Mouse (Mus musculus): ENCODE measurements at regions not wholly inside any gene's neighbourhood (a gene's known extent, or its start where the extent isn't known, plus 50 kb on each side); places are given as distances from the start of the nearest gene placed in this dataset.
A peak's percentile ranks its signal among the peaks of the same experiment; 100 is the strongest.

- Histone ChIP-seq H3K4me3 (ENCODE audit: low read depth, low read length) (no peak overlapping the region), H3K9me3 (replicated peaks; ENCODE audit: control insufficient read depth, low read length) (no peaks in the 10 kb centered on the region), H3K4me1 (ENCODE audit: control insufficient read depth, low read depth, low read length) (no peaks in the 10 kb centered on the region), H3K9ac (ENCODE audit: low read depth, low read length) (no peak overlapping the region), H3K4me2 (ENCODE audit: low read depth, low read length) (no peak overlapping the region), H3K36me3 (ENCODE audit: control insufficient read depth, insufficient read depth) (no peaks in the 10 kb centered on the region), H3K27me3 (ENCODE audit: control insufficient read depth, insufficient read depth, low read depth, low read length) (no peaks in the 10 kb centered on the region), H3K27ac (ENCODE audit: low read length) (no peak overlapping the region)
- 74% methylated on average over 11 of the region's 11 CpGs for WGBS (ENCODE audit: insufficient replicate concordance)
- ATAC-seq (ENCODE audit: low read depth): no peak
Observed at GRCm38 (mm10) chr11:111605146-111605545, 539.2 kb downstream of the Kcnj2 start.

- Histone ChIP-seq H3K27ac (ENCODE audit: low read length) (no peak overlapping the region), H3K36me3 (ENCODE audit: control insufficient read depth, insufficient read depth) (no peaks in the 10 kb centered on the region), H3K9ac (ENCODE audit: low read depth, low read length) (no peak overlapping the region), H3K9me3 (replicated peaks; ENCODE audit: control insufficient read depth, low read length) (no peaks in the 10 kb centered on the region), H3K4me3 (ENCODE audit: low read depth, low read length) (no peak overlapping the region), H3K4me1 (ENCODE audit: control insufficient read depth, low read depth, low read length) (no peaks in the 10 kb centered on the region), H3K4me2 (ENCODE audit: low read depth, low read length) (no peak overlapping the region), H3K27me3 (ENCODE audit: control insufficient read depth, insufficient read depth, low read depth, low read length) (no peaks in the 10 kb centered on the region)
- ATAC-seq (ENCODE audit: low read depth): no peak
- 73% methylated on average over 5 of the region's 5 CpGs for WGBS (ENCODE audit: insufficient replicate concordance)
Observed at GRCm38 (mm10) chr11:111610522-111611015, 544.6 kb downstream of the Kcnj2 start.

GRCm38 (mm10) chr11:111643603-111644002 is 577.6 kb downstream of the Kcnj2 start:
- no peak for ATAC-seq (ENCODE audit: low read depth)
- Histone ChIP-seq H3K27ac (ENCODE audit: low read length) (no peak overlapping the region), H3K4me3 (ENCODE audit: low read depth, low read length) (no peak overlapping the region), H3K4me1 (ENCODE audit: control insufficient read depth, low read depth, low read length) (no peaks in the 10 kb centered on the region), H3K4me2 (ENCODE audit: low read depth, low read length) (no peak overlapping the region), H3K9me3 (replicated peaks; ENCODE audit: control insufficient read depth, low read length) (no peaks in the 10 kb centered on the region), H3K36me3 (ENCODE audit: control insufficient read depth, insufficient read depth) (no peaks in the 10 kb centered on the region), H3K9ac (ENCODE audit: low read depth, low read length) (no peak overlapping the region), H3K27me3 (ENCODE audit: control insufficient read depth, insufficient read depth, low read depth, low read length) (no peaks in the 10 kb centered on the region)
- WGBS (ENCODE audit: insufficient replicate concordance): 56% methylated on average over 7 of the region's 7 CpGs

GRCm38 (mm10) chr11:111652882-111653281 is 586.9 kb downstream of the Kcnj2 start:
- Histone ChIP-seq H3K36me3 (ENCODE audit: control insufficient read depth, insufficient read depth) (no peaks in the 10 kb centered on the region), H3K4me1 (ENCODE audit: control insufficient read depth, low read depth, low read length) (no peaks in the 10 kb centered on the region), H3K4me2 (ENCODE audit: low read depth, low read length) (no peak overlapping the region), H3K4me3 (ENCODE audit: low read depth, low read length) (no peak overlapping the region), H3K27ac (ENCODE audit: low read length) (no peak overlapping the region), H3K9ac (ENCODE audit: low read depth, low read length) (no peak overlapping the region), H3K27me3 (ENCODE audit: control insufficient read depth, insufficient read depth, low read depth, low read length) (no peaks in the 10 kb centered on the region), H3K9me3 (replicated peaks; ENCODE audit: control insufficient read depth, low read length) (no peaks in the 10 kb centered on the region)
- no peak for ATAC-seq (ENCODE audit: low read depth)
- WGBS (ENCODE audit: insufficient replicate concordance): 48% methylated on average over 3 of the region's 3 CpGs

GRCm38 (mm10) chr11:111657778-111658177 is 591.8 kb downstream of the Kcnj2 start:
- H3K4me1 ChIP-seq (ENCODE audit: control insufficient read depth, low read depth, low read length): no peaks in the 10 kb centered on the region
- no peak overlapping the region for H3K9ac ChIP-seq (ENCODE audit: low read depth, low read length)
- no peak overlapping the region for H3K27ac ChIP-seq (ENCODE audit: low read length)
- no peaks in the 10 kb centered on the region for H3K36me3 ChIP-seq (ENCODE audit: control insufficient read depth, insufficient read depth)
- ATAC-seq (ENCODE audit: low read depth): no peak
- H3K4me2 ChIP-seq (ENCODE audit: low read depth, low read length): no peak overlapping the region
- H3K27me3 ChIP-seq (ENCODE audit: control insufficient read depth, insufficient read depth, low read depth, low read length): no peaks in the 10 kb centered on the region
- 86% methylated on average over 9 of the region's 9 CpGs for WGBS (ENCODE audit: insufficient replicate concordance)
- no peaks in the 10 kb centered on the region for H3K9me3 ChIP-seq (replicated peaks; ENCODE audit: control insufficient read depth, low read length)
- H3K4me3 ChIP-seq (ENCODE audit: low read depth, low read length): no peak overlapping the region

- Histone ChIP-seq H3K4me3 (ENCODE audit: low read depth, low read length) (no peak overlapping the region), H3K27me3 (ENCODE audit: control insufficient read depth, insufficient read depth, low read depth, low read length) (no peaks in the 10 kb centered on the region), H3K36me3 (ENCODE audit: control insufficient read depth, insufficient read depth) (no peaks in the 10 kb centered on the region), H3K4me2 (ENCODE audit: low read depth, low read length) (no peak overlapping the region), H3K9ac (ENCODE audit: low read depth, low read length) (no peak overlapping the region), H3K9me3 (replicated peaks; ENCODE audit: control insufficient read depth, low read length) (no peaks in the 10 kb centered on the region), H3K27ac (ENCODE audit: low read length) (no peak overlapping the region), H3K4me1 (ENCODE audit: control insufficient read depth, low read depth, low read length) (no peaks in the 10 kb centered on the region)
- ATAC-seq (ENCODE audit: low read depth): 0 out of 2 replicates have a peak, but pooled peaks have one; percentile 9
- WGBS (ENCODE audit: insufficient replicate concordance): 68% methylated on average over 15 of the region's 15 CpGs
Observed at GRCm38 (mm10) chr11:111658362-111659309, 592.7 kb downstream of the Kcnj2 start.

GRCm38 (mm10) chr11:111663269-111663668 is 597.3 kb downstream of the Kcnj2 start:
- H3K27me3 ChIP-seq (ENCODE audit: control insufficient read depth, insufficient read depth, low read depth, low read length): no peaks in the 10 kb centered on the region; the same call in 1 of the 2 replicates
- H3K9me3 ChIP-seq (replicated peaks; ENCODE audit: control insufficient read depth, low read length): no peaks in the 10 kb centered on the region
- H3K27ac ChIP-seq (ENCODE audit: low read length): no peak overlapping the region
- no peak for ATAC-seq (ENCODE audit: low read depth)
- H3K4me2 ChIP-seq (ENCODE audit: low read depth, low read length): no peak overlapping the region
- H3K36me3 ChIP-seq (ENCODE audit: control insufficient read depth, insufficient read depth): no peaks in the 10 kb centered on the region
- no peaks in the 10 kb centered on the region for H3K4me1 ChIP-seq (ENCODE audit: control insufficient read depth, low read depth, low read length)
- no peak overlapping the region for H3K4me3 ChIP-seq (ENCODE audit: low read depth, low read length)
- WGBS (ENCODE audit: insufficient replicate concordance): 64% methylated on average over 3 of the region's 3 CpGs
- no peak overlapping the region for H3K9ac ChIP-seq (ENCODE audit: low read depth, low read length)

GRCm38 (mm10) chr11:111666336-111666735 is 600.4 kb downstream of the Kcnj2 start:
- no peaks in the 10 kb centered on the region; the same call in 1 of the 2 replicates for H3K27me3 ChIP-seq (ENCODE audit: control insufficient read depth, insufficient read depth, low read depth, low read length)
- WGBS (ENCODE audit: insufficient replicate concordance): 59% methylated on average over 6 of the region's 6 CpGs

GRCm38 (mm10) chr11:111671865-111672264 is 605.9 kb downstream of the Kcnj2 start:
- Histone ChIP-seq H3K4me2 (ENCODE audit: low read depth, low read length) (no peak overlapping the region), H3K27ac (ENCODE audit: low read length) (no peak overlapping the region), H3K4me3 (ENCODE audit: low read depth, low read length) (no peak overlapping the region), H3K9ac (ENCODE audit: low read depth, low read length) (no peak overlapping the region), H3K9me3 (replicated peaks; ENCODE audit: control insufficient read depth, low read length) (no peaks in the 10 kb centered on the region), H3K27me3 (ENCODE audit: control insufficient read depth, insufficient read depth, low read depth, low read length) (no peaks in the 10 kb centered on the region), H3K36me3 (ENCODE audit: control insufficient read depth, insufficient read depth) (no peaks in the 10 kb centered on the region), H3K4me1 (ENCODE audit: control insufficient read depth, low read depth, low read length) (no peaks in the 10 kb centered on the region)
- 18% methylated on average over 2 of the region's 2 CpGs for WGBS (ENCODE audit: insufficient replicate concordance)
- ATAC-seq (ENCODE audit: low read depth): no peak

More at GRCm38 (mm10) chr11:111666336-111666735, 600.4 kb downstream of the Kcnj2 start:
- H3K36me3 ChIP-seq (ENCODE audit: control insufficient read depth, insufficient read depth): no peaks in the 10 kb centered on the region
- no peak overlapping the region for H3K4me2 ChIP-seq (ENCODE audit: low read depth, low read length)
- H3K9me3 ChIP-seq (replicated peaks; ENCODE audit: control insufficient read depth, low read length): no peaks in the 10 kb centered on the region
- H3K27ac ChIP-seq (ENCODE audit: low read length): no peak overlapping the region
- no peak overlapping the region for H3K9ac ChIP-seq (ENCODE audit: low read depth, low read length)
- no peak for ATAC-seq (ENCODE audit: low read depth)
- H3K4me1 ChIP-seq (ENCODE audit: control insufficient read depth, low read depth, low read length): no peaks in the 10 kb centered on the region
- H3K4me3 ChIP-seq (ENCODE audit: low read depth, low read length): no peak overlapping the region
